Mouse (Mus musculus) heart, adult 18-20 months (tissue): ENCODE results near the gene Ddx1. TPM values are rescaled to one million over a fixed set of nuclear protein-coding genes. Genes with fewer than 3 reads are reported as not detected.

Source experiments
- total RNA-seq, 2 experiments: library from RNA; stranded (reverse); gene quantifications; 2 replicates each; pipeline ENCODE4 v1.2.3; 2021

Gene Ddx1
- total RNA-seq, 2 experiments from 2014 or later = 85.6 to 94.4 TPM

Other genes with a start within 250 kb of the Ddx1 start
- 10 to 100 TPM; 31.2 to 31.3 TPM for gene Nbas, start 19.9 kb upstream of the Ddx1 start, total RNA-seq